Mouse (Mus musculus) cerebellum, adult 11 months (tissue): Measurements from ENCODE around the gene Gm1043.
A peak's percentile ranks its signal among the peaks of the same experiment; 100 is the strongest.

Experiments used
- DNase-seq: peaks from one replicate; pipeline ENCODE4 v3.0.0; 2022

The Gm1043 gene

GRCm38 (mm10) chr5:37085241-37085640 lies at the start of gene Gm1043:
Gene Gm1043 (plus strand): TSS chr5:37085370.
- DNase-seq: no peak

GRCm38 (mm10) chr5:37035896-37036295 lies 49.3 kb upstream of the Gm1043 start:
- DNase-seq: no peak

GRCm38 (mm10) chr5:37036884-37037283 lies 48.3 kb upstream of the Gm1043 start:
- DNase-seq: no peak

DNA sequence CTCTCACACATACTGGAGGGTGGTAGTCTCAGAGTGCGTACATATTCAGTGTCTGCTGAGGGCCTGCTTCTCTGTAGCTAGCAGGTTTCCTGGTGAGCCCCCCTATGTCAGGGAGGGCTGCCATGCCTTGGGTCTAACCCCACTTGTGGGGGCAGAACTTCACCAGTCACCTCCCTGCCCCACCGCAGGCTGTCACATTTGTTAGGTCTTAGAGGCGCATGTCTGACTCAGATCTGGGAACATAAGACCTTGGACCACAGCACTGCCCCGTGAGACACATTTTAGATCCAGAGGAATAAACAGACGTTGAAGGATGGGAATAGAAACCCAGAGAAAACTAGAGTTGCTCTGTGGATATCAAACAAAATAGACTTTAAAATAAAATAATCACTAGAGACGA lies 45.3 kb upstream of the Gm1043 start:
- DNase-seq: no peak

- no peak for DNase-seq
These were observed 44.5 kb upstream of the Gm1043 start for GRCm38 (mm10) chr5:37040711-37041110.

- no peak for DNase-seq
These were observed 43.5 kb upstream of the Gm1043 start for GRCm38 (mm10) chr5:37041651-37042050.

DNA sequence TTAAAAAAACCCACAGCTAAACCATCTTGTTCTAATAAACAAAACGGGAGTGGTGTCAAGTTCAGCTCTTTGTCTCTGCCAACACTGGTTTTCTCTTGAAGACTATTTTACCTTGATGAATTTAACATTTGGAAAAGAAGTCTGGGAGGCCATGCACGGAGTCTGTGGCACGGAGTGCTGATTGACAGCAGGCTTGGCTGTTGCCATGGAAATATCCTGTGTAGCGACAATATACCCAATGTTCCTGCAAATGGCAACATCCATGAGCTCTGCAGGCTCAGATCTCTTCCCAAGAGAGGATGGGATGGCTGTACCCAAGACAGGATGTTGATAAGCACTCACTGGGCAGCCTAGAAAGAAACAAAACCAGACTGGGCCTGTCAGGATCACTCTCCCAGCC lies 42.2 kb upstream of the Gm1043 start:
- no peak for DNase-seq

DNA sequence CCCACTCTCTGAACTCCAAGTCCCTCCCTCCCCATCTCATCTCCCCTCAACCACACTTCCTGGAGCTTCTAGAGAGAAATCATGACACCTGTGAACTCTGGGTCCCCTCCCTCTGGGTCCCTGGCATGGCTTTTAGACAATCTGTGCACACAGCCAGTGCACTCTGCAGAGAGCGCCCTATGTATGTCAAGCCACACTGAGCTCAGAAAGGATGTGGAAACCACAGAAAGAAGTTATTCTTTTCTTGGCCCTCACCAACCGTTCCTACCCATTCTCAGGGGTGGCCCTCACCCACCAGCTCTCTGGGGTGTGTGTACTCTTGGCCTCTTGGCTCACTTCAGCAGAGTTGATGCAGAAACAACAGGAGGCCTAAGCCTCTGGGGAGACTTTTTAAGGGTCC lies 40.4 kb upstream of the Gm1043 start:
- no peak for DNase-seq

- no peak for DNase-seq
These were observed 39.6 kb upstream of the Gm1043 start for GRCm38 (mm10) chr5:37045582-37045981.

GRCm38 (mm10) chr5:37046791-37047190 lies 38.4 kb upstream of the Gm1043 start:
- DNase-seq: no peak

- no peak for DNase-seq
These were observed 37.8 kb upstream of the Gm1043 start for GRCm38 (mm10) chr5:37047206-37047915.

GRCm38 (mm10) chr5:37047992-37048391 lies 37.2 kb upstream of the Gm1043 start:
- no peak for DNase-seq

DNA sequence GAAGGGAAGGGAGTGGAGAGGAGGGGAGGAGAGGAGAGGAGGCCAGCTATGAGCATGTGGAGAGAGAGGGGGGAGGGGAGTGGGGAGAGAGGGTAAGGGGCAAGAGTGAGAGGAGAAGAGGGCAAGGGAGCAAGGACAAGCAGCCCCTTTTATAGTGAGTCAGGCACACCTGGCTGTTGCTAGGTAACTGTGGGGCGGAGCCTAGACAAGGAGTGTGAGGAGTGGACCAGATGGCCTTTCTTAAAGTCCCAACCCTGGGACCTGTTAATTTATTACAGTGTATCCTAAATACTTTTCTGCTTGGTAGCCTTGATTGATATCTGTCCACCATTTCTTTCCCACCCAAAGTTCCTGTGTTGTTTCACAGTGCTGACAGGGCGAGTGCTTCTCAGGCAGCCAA lies 36.1 kb upstream of the Gm1043 start:
- no peak for DNase-seq

- no peak for DNase-seq
These were observed 34.4 kb upstream of the Gm1043 start for GRCm38 (mm10) chr5:37050521-37051373.

DNA sequence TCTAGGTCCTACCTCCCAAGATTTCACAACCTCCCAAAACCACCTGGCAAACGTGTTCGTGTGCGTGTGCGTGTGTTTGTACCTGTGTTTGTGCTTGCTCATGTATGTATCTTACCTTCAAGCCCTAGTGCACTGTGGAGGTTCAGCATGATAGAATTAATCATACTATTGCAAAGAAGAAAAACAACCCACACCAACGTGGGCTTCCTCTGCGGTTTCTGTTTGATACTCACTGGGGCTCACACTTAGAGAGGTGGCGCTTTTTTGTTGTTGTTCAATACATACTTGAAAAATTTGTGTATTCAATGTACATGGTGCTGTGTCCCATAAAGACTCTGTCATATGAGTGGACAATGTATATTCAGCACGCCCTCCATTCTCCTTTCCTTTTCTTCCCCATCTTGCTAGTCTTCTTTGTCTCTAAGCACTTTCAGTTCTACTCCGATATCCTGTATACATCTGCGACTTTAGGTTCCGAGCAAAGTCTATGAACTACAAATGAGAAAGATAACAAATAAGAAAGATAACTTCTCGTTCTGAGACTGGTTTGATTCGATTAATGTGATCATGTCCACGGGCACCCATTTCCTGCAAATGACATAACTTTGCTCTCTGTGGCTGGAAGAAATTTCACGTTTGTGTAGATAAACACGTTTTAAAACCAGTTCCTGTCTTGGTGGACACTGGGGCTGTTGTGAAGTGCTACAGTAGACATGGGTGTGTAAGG lies 33.6 kb upstream of the Gm1043 start:
- no peak for DNase-seq

DNA sequence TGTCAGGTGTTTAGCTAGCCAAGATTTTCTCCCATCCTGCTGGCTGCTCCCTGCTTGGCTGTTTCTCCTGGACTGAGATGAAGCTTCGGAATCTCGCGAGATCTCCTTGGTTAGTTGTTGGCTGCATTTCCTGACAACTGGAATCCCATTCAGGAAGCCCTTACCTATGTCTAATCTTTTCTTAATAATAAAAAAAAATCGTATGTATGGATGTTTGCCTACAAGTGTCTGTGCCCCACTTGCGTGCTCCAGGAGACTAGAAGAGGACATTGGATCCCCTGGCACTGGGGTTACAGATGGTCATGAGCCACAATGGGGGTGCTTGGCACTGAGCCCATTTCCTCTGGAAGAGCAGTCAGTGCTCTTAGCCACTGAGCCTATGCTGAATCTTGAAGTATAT lies 32.3 kb upstream of the Gm1043 start:
- DNase-seq: peak; percentile 43

DNA sequence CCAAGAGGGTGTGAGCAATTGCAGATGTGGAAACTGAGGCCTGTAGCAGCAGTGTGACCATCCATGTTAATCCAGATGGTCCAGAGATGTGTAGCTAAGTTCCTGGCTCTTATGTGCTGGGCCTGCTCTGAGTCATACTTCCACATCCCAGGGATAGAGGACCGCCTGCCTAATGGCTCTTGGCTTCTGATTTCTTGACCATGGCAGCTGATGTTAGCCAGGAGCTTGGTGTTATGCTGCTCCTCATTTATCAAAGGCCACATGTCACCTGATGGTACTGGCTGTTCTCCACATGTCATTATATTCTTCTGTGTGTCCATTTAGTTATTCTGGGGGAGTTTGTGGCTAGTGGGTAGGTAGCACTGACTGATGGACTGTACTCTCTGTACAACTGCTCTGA lies 29.4 kb upstream of the Gm1043 start:
- no peak for DNase-seq

- no peak for DNase-seq
These were observed 28.7 kb upstream of the Gm1043 start for GRCm38 (mm10) chr5:37056471-37056870.

GRCm38 (mm10) chr5:37061612-37062011 lies 23.6 kb upstream of the Gm1043 start:
- no peak for DNase-seq

DNA sequence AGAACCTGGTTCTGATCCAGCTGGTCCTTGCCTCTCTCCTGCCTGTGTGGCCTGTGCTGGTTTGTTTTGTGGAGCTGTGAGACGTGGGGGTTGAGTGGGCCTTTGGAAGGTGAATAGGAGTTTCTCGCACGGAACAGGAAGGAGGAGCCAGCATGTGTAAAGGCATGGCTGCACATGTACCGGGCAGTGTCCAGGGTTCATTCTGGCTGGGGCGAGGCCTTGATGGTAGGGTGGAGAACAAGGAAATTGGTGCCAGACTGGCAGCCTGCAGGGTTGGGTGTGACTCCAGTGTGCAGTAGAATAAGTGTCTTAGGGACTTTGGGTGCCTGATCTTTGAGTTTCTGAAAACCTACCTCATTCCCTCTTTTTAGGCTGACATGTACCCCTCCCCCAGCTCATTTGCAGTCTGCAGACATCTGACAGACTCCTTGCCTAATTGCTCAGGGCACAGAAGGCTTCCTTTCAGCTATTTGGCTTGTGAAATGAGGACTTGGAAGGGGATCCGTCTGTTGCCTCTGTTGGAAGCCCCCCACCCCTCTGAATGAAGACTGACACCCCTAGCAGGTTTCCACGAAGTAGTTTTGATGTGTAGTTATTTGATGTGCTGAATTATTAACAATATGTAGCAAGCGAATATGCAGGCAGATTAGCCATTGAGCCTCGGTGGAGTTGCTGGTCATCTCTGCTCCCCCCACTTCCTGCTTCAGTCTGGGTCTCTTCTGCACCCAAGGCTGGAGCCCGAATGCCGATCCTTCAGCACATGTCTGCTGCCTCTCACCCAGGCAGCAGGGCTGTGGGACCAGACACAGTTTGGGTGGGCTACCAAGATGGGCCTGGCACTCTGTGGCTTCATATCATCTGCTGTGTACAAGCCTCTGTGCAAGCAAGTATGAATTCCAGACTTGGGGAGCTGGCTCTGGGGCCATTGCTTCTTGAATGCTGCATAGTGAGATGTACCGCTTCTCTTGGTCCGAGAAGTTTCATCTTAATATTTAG lies 20.4 kb upstream of the Gm1043 start:
- DNase-seq: no peak

GRCm38 (mm10) chr5:37066703-37067568 lies 18.2 kb upstream of the Gm1043 start:
- no peak for DNase-seq
